Mouse (Mus musculus) thymus, postnatal 10 days (tissue): Measurements from ENCODE around the gene Nmd3.

ENCODE experiments used
- DNase-seq, 2 experiments: peaks; one replicate each; pipeline ENCODE4 v3.0.0; 2021; ENCODE audit warnings: low spot score in 2 of 2

Gene Nmd3

GRCm38 (mm10) chr3:69763630-69764565, 42.1 kb downstream of the Nmd3 start:
- no peak for DNase-seq

GRCm38 (mm10) chr3:69765206-69765605, 43.4 kb downstream of the Nmd3 start:
- DNase-seq = no peak

- no peak for DNase-seq
Measured at GRCm38 (mm10) chr3:69769150-69769549, 47.4 kb downstream of the Nmd3 start.

DNA sequence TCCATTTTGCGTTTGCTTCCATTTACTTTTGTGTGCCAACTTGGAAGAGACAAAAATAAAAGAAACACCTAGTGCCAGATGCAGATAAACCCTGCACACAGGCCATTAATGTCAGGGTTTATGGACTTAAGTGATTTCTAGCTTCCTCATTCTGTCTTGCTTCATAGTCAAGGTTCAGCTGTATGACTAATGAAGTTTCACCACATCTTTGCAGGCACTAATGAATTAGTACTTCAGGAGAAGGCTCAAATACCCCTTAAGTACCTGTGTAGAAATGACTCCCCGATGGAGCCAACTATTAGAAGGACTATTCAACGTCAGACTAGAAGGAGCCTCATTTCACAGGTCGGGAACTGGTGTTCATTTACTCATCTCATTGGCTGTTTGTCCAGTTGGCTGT, 51.6 kb downstream of the Nmd3 start:
- no peak for DNase-seq

- DNase-seq = no peak
Measured at GRCm38 (mm10) chr3:69779246-69779796, 57.5 kb downstream of the Nmd3 start.

DNA sequence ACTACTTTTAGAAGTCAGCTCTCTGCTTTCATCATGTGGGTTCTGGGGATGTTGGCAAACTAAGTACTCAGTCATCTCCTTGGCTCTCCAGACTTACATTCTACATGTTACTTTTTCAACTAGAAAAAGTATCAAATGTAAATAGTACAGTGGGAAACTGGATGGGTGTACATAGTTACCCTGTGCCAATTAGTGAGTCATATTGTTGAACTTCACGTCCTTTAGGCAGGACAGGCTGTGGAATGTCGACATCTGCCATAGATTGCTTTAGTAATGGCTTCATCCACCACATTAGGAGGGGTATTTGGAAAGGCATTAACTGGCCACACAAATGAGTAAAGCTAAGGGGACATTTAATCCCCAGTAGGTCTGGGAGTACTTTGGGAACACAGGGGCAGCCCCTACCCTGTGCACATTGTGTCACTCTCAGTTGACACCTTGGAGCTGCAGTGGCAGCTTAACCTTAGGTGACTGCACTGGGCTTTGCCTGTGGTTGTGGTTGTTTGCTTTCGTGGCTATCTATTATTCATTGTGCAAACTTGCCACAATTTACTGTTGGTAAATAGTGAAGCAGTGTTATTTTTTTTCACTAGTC, 71.1 kb downstream of the Nmd3 start:
- no peak for DNase-seq

DNA sequence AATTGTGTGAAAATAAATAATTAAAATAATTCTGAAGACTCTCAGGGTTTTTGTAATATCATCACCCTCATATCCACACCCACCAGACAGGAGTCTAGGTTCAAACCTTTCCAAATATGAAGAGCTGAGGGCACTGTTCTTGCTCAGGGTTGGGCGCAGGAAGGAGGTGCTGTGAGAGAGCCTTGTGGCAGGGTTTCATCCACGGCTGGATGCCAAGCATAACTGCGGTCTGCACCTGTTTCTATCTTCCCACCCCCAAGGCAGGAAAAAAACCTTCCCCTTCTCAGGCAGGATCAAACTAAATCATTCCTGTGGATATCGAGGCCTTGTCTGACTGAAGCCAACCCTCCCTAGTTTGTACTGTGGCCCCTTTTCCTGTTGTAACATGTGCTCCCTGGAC, 75.7 kb downstream of the Nmd3 start:
- no peak for DNase-seq

GRCm38 (mm10) chr3:69797969-69798368, 76.2 kb downstream of the Nmd3 start:
- DNase-seq = no peak

GRCm38 (mm10) chr3:69799096-69799495, 77.3 kb downstream of the Nmd3 start:
- DNase-seq = no peak

- DNase-seq = no peak
Measured at GRCm38 (mm10) chr3:69800829-69801384, 79.1 kb downstream of the Nmd3 start.

- DNase-seq = no peak
Measured at GRCm38 (mm10) chr3:69803137-69803536, 81.4 kb downstream of the Nmd3 start.
